Mouse (Mus musculus) limb, embryonic 15.5 days (tissue): Measurements from ENCODE around the gene Nsmce3. TPM values are rescaled to one million over a fixed set of nuclear protein-coding genes. Genes with fewer than 3 reads are reported as not detected.

ENCODE experiments used
- ATAC-seq: fragments of 200-750 bp; cut with Nextera tagmentation; 2 replicates; pipeline ENCODE4 v1.8.0; 2017; ENCODE audit warnings: low read depth, moderate TSS enrichment; ENCODE audit not compliant: insufficient number of reproducible peaks, low FRiP score, low TSS enrichment
- H3K27ac ChIP-seq: fragments of 300-500 bp; sonication (generic); 2 replicates; pipeline ENCODE4 v1.5.1; 2015; ENCODE audit warnings: moderate library complexity, mild to moderate bottlenecking, inconsistent platforms
- H3K27me3 ChIP-seq: fragments of 300-500 bp; sonication (generic); 2 replicates; pipeline ENCODE4 v1.6.1; 2015; ENCODE audit warnings: inconsistent platforms
- H3K36me3 ChIP-seq: fragments of 300-500 bp; sonication (generic); 2 replicates; pipeline ENCODE4 v1.6.1; 2015; ENCODE audit warnings: inconsistent platforms
- H3K4me1 ChIP-seq: fragments of 300-500 bp; sonication (generic); 2 replicates; pipeline ENCODE4 v1.6.1; 2015; ENCODE audit warnings: inconsistent platforms
- H3K4me2 ChIP-seq: fragments of 300-500 bp; sonication (generic); 2 replicates; pipeline ENCODE4 v1.6.1; 2015; ENCODE audit warnings: mild to moderate bottlenecking, inconsistent platforms
- H3K4me3 ChIP-seq: fragments of 300-500 bp; sonication (generic); 2 replicates; pipeline ENCODE4 v1.5.1; 2015; ENCODE audit warnings: mild to moderate bottlenecking, inconsistent platforms
- H3K9ac ChIP-seq: fragments of 300-500 bp; sonication (generic); 2 replicates; pipeline ENCODE4 v1.6.1; 2015; ENCODE audit warnings: inconsistent platforms
- H3K9me3 ChIP-seq: fragments of 300-500 bp; sonication (generic); 2 replicates; pipeline ENCODE4 v1.6.1; 2016; ENCODE audit warnings: inconsistent platforms
- WGBS: fragments of 180-500 bp; shearing (Covaris S2); methylation state at CpG from one replicate; pipeline ENCODE4 v1.1.7; 2015; 5-methylcytosine and 5-hydroxymethylcytosine counted together
- polyA plus RNA-seq: library from polyadenylated mRNA; unstranded; fragments of >200 nt; fragmentation: Nextera tagmentation; extraction: Ambion mirVana; gene quantifications from 2 replicates; pipeline ENCODE4 v1.2.1, GENCODE M21; 2015

The Nsmce3 gene
- polyA plus RNA-seq, 1 experiment from 2014 or later, result 10.9 TPM

DNA sequence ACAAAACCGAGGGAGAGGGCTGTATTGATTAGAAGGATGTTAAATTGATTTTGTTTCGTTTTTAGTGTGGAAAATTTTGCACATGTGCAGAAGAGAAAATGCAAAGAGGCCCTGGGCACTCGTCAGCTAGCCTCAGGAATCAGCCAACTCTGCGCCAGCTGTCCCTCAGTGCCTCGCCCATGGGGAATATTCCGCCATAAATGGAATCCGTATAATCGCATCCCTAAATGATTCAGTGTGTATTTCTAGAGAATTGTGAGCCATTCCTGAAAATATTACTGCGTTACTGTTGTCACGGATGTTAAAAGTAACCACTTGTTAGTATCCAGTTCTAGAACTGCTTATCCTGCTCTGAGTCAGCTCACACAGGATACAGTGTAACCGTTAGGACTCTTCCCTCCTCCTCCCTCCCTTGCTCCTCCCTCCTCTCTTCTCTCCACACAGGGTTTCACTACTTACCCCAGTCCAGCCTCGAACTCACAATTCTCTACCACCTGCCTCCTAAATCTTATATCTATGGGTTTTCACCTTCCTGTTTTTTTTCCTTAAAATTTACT is 16.2 kb downstream of the Nsmce3 start:
- Histone ChIP-seq H3K36me3 (no peaks in the 10 kb centered on the region), H3K9me3 (no peaks in the 10 kb centered on the region), H3K4me1 (no peaks in the 10 kb centered on the region), H3K4me3 (peak overlapping the region; percentile 26), H3K9ac (no peak overlapping the region), H3K27me3 (no peaks in the 10 kb centered on the region), H3K27ac (peak overlapping the region; percentile 47; the same call in 1 of the 2 replicates), H3K4me2 (peak overlapping the region; percentile 44)
- WGBS, result 39% methylated on average over 12 of the region's 12 CpGs
- ATAC-seq, result no peak

- no peak for ATAC-seq
- no peak overlapping the region for H3K9ac ChIP-seq
- 25% methylated on average over 15 of the region's 15 CpGs for WGBS
- peak overlapping the region; percentile 47 for H3K27ac ChIP-seq
- no peaks in the 10 kb centered on the region for H3K9me3 ChIP-seq
- H3K4me2 ChIP-seq, result peak overlapping the region; percentile 44
- no peaks in the 10 kb centered on the region for H3K4me1 ChIP-seq
- H3K27me3 ChIP-seq, result no peaks in the 10 kb centered on the region
- H3K4me3 ChIP-seq, result peak overlapping the region; percentile 26
- no peaks in the 10 kb centered on the region for H3K36me3 ChIP-seq
These were observed 16.8 kb downstream of the Nsmce3 start for GRCm38 (mm10) chr7:64855976-64856375.

DNA sequence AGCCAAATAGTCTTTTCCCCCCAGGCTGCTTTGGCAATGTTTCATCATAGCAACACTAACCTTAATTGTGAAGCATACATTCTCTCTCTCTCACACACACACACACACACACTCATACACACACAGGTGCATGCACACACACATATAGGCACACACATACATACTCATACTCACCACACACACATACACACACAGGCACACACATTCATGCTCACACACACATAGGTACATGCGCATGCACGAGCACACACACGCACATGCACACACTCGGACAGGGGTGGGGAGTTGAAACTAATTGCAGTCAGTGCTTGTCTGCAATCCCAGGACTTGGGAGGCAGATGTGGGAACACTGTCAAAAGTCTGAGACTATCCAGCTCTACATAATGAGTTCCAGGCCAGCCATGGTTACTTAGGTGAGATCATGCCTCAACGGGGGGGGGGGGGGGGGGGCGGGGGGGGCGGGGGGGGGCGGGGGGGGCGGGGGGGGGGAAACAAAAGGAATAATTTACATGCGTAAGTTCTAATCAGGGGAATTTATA is 17.3 kb downstream of the Nsmce3 start:
- Histone ChIP-seq H3K4me1 (no peaks in the 10 kb centered on the region), H3K4me2 (no peak overlapping the region), H3K36me3 (no peaks in the 10 kb centered on the region), H3K27me3 (no peaks in the 10 kb centered on the region), H3K27ac (no peak overlapping the region), H3K9ac (no peak overlapping the region), H3K4me3 (no peak overlapping the region), H3K9me3 (no peaks in the 10 kb centered on the region)
- 40% methylated on average over 5 of the region's 10 CpGs for WGBS
- 0 out of 2 replicates have a peak, but pooled peaks have one; percentile 44 for ATAC-seq

- WGBS, result 31% methylated on average over 3 of the region's 3 CpGs
- Histone ChIP-seq H3K27me3 (no peaks in the 10 kb centered on the region), H3K9ac (no peak overlapping the region), H3K36me3 (no peaks in the 10 kb centered on the region), H3K4me3 (no peak overlapping the region), H3K27ac (no peak overlapping the region), H3K4me1 (no peaks in the 10 kb centered on the region), H3K9me3 (no peaks in the 10 kb centered on the region), H3K4me2 (no peak overlapping the region)
- ATAC-seq, result no peak
These were observed 22.0 kb downstream of the Nsmce3 start for GRCm38 (mm10) chr7:64850791-64851190.

DNA sequence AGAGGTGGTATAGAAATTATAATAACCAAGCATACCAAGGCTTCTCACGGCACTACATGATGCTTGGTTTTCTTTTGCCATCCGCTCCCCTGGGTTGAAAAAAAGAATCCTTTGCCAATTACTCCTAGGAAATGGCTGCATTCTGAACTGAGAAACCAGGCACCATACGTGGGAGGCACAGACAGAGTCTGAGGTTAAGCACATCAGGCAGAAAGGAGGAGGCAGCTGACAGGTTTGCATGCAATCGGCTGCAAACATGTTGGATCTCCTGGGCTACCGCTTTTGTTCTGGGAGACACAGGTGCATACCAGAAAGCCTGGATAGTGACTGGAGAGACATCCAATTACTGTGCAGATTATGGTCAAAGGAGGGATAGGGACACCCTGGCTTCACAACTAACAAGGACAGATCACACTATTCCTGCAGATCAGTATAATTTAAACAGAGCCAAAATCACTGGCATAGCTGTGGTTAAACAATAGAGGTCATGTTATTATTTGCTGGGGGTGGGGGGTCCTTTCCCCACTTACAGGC is 25.4 kb downstream of the Nsmce3 start:
- Histone ChIP-seq H3K4me1 (no peaks in the 10 kb centered on the region), H3K4me3 (no peak overlapping the region), H3K27me3 (no peaks in the 10 kb centered on the region), H3K27ac (no peak overlapping the region), H3K36me3 (no peaks in the 10 kb centered on the region), H3K9ac (no peak overlapping the region), H3K9me3 (no peaks in the 10 kb centered on the region), H3K4me2 (no peak overlapping the region)
- WGBS, result 81% methylated on average over 5 of the region's 5 CpGs
- ATAC-seq, result no peak

DNA sequence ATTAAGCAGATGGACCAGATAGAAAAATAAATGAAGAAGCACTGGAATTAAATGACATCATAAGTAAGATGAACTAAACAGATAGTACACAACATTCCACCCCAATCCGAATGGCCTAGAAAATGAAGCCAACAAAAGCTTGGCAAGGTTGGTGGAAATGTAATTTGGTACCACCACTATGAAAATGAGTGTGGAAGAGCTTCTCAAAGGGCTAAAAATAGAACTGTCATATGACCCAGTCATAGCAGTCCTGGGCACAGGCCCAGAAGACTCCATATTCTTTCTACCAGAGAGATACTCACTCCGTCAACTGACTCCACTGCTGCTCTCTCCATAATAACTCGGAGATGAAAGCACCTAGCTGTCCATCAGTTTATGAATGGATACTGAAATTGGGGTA is 26.7 kb downstream of the Nsmce3 start:
- Histone ChIP-seq H3K4me1 (no peaks in the 10 kb centered on the region), H3K27ac (no peak overlapping the region), H3K27me3 (no peaks in the 10 kb centered on the region), H3K4me3 (no peak overlapping the region), H3K9ac (no peak overlapping the region), H3K4me2 (no peak overlapping the region), H3K9me3 (no peaks in the 10 kb centered on the region), H3K36me3 (no peaks in the 10 kb centered on the region)
- 78% methylated on average over 3 of the region's 3 CpGs for WGBS
- ATAC-seq, result no peak

GRCm38 (mm10) chr7:64840946-64841659 is 31.7 kb downstream of the Nsmce3 start:
- Histone ChIP-seq H3K4me3 (no peak overlapping the region), H3K4me2 (no peak overlapping the region), H3K9me3 (no peaks in the 10 kb centered on the region), H3K36me3 (no peaks in the 10 kb centered on the region), H3K4me1 (peaks cover 11% of the 10 kb centered on the region), H3K27me3 (no peaks in the 10 kb centered on the region), H3K9ac (no peak overlapping the region), H3K27ac (no peak overlapping the region)
- ATAC-seq, result no peak
- WGBS, result 34% methylated on average over 10 of the region's 10 CpGs

- H3K4me2 ChIP-seq, result peak overlapping the region; percentile 43; the same call in 1 of the 2 replicates
- no peak overlapping the region for H3K27ac ChIP-seq
- ATAC-seq, result no peak
- no peaks in the 10 kb centered on the region for H3K27me3 ChIP-seq
- H3K9me3 ChIP-seq, result no peaks in the 10 kb centered on the region
- H3K4me1 ChIP-seq, result peaks cover 11% of the 10 kb centered on the region
- 74% methylated on average over 1 of the region's 1 CpGs for WGBS
- H3K36me3 ChIP-seq, result no peaks in the 10 kb centered on the region
- H3K4me3 ChIP-seq, result no peak overlapping the region
- H3K9ac ChIP-seq, result no peak overlapping the region
These were observed 32.3 kb downstream of the Nsmce3 start for GRCm38 (mm10) chr7:64840576-64840895.

DNA sequence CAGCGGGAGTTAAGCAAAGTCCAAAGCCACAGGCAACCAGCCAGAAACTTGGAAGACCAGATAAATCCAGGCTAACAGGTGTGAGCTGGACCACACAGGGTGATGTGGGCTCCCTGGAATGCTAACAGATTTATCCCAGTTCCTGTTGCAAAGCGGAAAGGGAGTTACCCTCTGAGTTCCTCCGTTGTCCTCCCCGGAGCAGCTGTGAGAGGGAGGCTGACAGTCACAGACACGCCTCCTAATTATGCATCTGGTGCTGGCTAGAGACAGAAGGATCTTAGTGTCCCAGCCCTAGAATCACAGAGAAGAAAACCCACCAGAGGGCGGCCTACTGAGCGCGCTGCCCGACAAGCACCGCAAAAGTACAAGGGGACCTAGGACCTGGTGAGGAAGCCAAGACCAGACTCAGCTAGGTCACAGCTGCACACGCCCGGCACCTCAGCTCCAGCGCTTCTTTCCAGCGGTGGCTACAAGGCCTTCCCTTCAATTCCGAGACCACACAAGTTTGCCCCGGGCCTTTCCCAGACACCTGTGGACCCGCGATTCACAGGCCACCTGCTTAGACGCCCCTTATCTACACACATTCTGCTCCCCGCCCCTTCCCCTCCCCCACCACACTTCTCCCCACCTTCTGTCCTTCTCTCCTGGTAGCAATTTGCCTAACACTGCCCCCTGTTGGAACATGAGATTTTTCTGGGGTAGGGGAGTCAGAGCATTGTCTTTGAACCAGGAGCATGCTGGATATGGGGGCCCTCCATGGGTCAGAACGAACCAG is 32.8 kb downstream of the Nsmce3 start:
- Histone ChIP-seq H3K9me3 (no peaks in the 10 kb centered on the region), H3K27ac (no peak overlapping the region), H3K36me3 (no peaks in the 10 kb centered on the region), H3K4me2 (peak overlapping the region; percentile 43), H3K9ac (no peak overlapping the region), H3K4me3 (peak overlapping the region; percentile 21), H3K27me3 (no peaks in the 10 kb centered on the region), H3K4me1 (peaks cover 11% of the 10 kb centered on the region)
- 3% methylated on average over 21 of the region's 21 CpGs for WGBS
- ATAC-seq, result peak; percentile 72

DNA sequence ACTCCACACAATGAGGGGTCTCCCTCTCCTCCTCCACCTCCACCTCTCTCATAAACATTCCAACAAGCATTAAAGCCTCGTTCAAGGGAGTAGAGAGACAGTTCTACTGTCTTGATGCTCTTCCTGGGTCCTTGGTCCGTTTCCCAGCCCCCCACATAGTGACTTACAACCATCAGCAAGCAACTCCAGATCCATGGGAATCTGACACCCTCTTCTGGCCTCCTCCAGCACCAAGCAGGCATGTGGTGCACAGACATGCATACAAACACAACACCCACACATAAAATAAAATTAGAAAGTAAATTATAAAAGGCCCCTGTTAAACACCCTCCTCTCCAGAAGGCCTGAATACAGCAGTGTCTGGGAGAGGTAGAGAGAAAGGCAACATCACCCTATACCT is 33.5 kb downstream of the Nsmce3 start:
- Histone ChIP-seq H3K4me3 (no peak overlapping the region), H3K9me3 (no peaks in the 10 kb centered on the region), H3K9ac (no peak overlapping the region), H3K36me3 (no peaks in the 10 kb centered on the region), H3K27ac (no peak overlapping the region), H3K4me1 (peaks cover 11% of the 10 kb centered on the region), H3K4me2 (no peak overlapping the region), H3K27me3 (no peaks in the 10 kb centered on the region)
- no peak for ATAC-seq
- 51% methylated on average over 2 of the region's 2 CpGs for WGBS

DNA sequence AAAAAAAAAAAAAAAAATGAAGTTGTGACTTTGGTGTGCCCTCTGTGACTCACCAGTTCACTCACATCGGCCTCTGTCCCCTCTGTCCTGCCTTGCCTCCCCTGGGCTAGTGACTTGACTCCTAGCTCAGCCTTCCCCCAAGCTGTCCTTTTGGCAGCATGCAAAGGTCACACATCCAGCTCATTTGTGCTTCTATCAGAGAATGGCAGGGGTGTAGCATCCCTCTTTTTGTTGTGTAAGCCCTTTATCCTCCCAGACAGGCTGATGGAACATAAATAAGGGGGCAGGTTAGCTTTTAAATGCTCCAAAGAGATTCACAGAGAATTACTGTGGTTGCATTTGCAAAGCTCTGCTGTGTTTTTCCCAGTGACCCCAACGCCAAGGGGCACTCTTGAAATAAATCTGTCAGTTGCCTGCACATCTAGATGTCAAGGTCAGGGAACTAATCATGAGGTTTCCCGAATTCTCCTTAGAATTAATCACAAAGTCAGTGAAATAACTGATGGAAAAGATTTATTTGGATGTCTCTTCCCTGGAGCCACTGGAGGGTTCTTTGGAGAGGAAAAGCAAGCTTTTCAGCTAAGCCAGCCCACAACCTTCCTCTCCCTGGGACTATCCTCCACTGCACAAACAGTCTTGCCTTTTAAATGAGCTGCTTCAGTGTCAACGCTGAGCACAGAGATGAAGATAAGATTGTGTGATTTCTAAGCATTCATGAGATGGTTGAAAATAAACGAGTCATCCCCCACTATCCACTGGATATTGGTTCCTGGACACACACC is 42.4 kb downstream of the Nsmce3 start:
- Histone ChIP-seq H3K9ac (no peak overlapping the region), H3K4me3 (no peak overlapping the region), H3K4me1 (no peaks in the 10 kb centered on the region), H3K36me3 (no peaks in the 10 kb centered on the region), H3K27me3 (no peaks in the 10 kb centered on the region), H3K4me2 (no peak overlapping the region), H3K9me3 (no peaks in the 10 kb centered on the region), H3K27ac (no peak overlapping the region)
- ATAC-seq, result no peak
- 40% methylated on average over 5 of the region's 5 CpGs for WGBS
